Mouse (Mus musculus): ENCODE results near the gene Mapk1.

GRCm38 (mm10) chr16:16978061-16978460 lies 5.1 kb upstream of the Mapk1 start:
- no peak for TF ChIP-seq CTCF (conservative IDR thresholded peaks at IDR 0.05; ENCODE audit: low read length)
- no peak for TF ChIP-seq NANOG (IDR thresholded peaks at IDR 0.05; ENCODE audit: borderline replicate concordance, low read length)
- no peak for TF ChIP-seq POU5F1 (IDR thresholded peaks at IDR 0.05; ENCODE audit: borderline replicate concordance, low read length)

All from E14TG2a.4 (cell line).